Mouse (Mus musculus) left cerebral cortex, adult 2 months (tissue): ENCODE data around the gene Ispd. TPM values are rescaled to one million over a fixed set of nuclear protein-coding genes. Genes with fewer than 3 reads are reported as not detected.

Experiments
- DNase-seq, 2 experiments: peaks; one replicate each; pipeline ENCODE4 v3.0.0; 2021 to 2022; ENCODE audit warnings: low spot score in 2 of 2, mixed read lengths in 1 of 2; ENCODE audit errors: extremely low spot score in 1 of 2
- H3K27ac ChIP-seq: fragments of 200-600 bp; 2 replicates; pipeline ENCODE4 v1.8.1; 2022
- H3K4me3 ChIP-seq: fragments of 200-600 bp; 2 replicates; pipeline ENCODE4 v1.8.1; 2022
- CTCF ChIP-seq: fragments of 200-600 bp; IDR thresholded peaks from 2 replicates; pipeline ENCODE4 v1.8.1; 2022; ENCODE audit warnings: antibody characterized with exemption, mild to moderate bottlenecking, moderate library complexity
- intact Hi-C: fragments of 180-260 bp; cut with DNase I; formaldehyde crosslinking; loops from one replicate; pipeline ENCODE4 v1.15.1; 2025
- total RNA-seq, 2 experiments: library from RNA; stranded (reverse); gene quantifications; 2 replicates each; pipeline ENCODE4 v1.2.3; 2021

Gene Ispd
- total RNA-seq, 2 experiments from 2014 or later, result 10.8 to 10.9 TPM

GRCm38 (mm10) chr12:36385386-36385785 is 4.1 kb downstream of the Ispd start:
- no peak for TF ChIP-seq CTCF
- Histone ChIP-seq H3K4me3 (no peak overlapping the region), H3K27ac (no peak overlapping the region)
- intact Hi-C loops, result no loop called here
- no peak for DNase-seq

DNA sequence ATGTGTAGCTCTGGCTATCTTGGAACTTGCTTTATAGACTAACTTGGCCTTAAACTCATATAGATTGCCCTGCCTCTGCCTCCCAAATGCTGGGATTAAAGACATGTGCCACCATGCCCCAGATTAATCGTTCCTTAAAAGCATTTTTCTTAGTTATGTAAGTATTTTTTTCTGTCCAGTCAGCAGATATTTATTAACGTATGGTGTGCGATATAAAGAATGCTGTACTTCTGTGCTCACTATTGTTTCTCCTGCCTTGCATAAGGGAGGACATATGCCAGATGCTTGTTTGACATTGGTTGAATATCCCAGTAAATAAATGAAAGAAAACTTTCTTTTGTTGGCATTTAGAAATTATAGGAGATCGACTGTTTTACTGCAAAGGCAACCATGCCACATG is 5.7 kb downstream of the Ispd start:
- no peak for DNase-seq
- no peak for TF ChIP-seq CTCF
- intact Hi-C loops, result no loop called here
- H3K4me3 ChIP-seq, result no peak overlapping the region
- no peak overlapping the region for H3K27ac ChIP-seq

- intact Hi-C loops, result no loop called here
- H3K4me3 ChIP-seq, result no peak overlapping the region
- H3K27ac ChIP-seq, result no peak overlapping the region
- TF ChIP-seq CTCF, result no peak
- DNase-seq, result no peak
Observed at GRCm38 (mm10) chr12:36395115-36395514, 13.9 kb downstream of the Ispd start.

DNA sequence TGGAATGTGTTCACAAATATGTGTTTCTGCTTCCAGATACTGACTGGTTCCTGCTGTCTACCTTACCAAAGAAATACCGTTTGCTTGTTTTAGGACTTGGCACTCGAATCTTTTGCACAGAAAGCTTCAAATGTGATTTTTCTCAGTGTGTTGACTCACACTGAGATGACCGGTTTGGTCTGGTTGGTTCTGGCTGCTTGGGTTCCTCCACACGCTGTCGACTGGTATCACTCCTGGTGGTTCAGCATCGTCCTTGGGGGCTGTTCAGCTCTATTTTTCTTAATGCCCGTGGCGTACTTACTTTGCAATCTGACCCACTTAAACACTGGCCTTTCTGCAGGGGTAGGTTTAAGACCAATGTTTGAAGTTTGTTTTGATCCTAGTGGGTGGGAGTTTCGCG is 42.4 kb downstream of the Ispd start:
- intact Hi-C loops, result no loop called here

GRCm38 (mm10) chr12:36425258-36425657 is 44.0 kb downstream of the Ispd start:
- no peak overlapping the region for H3K4me3 ChIP-seq
- no peak for DNase-seq
- intact Hi-C loops, result no loop called here
- TF ChIP-seq CTCF, result no peak
- H3K27ac ChIP-seq, result no peak overlapping the region

More for the DNA sequence above, 42.4 kb downstream of the Ispd start:
- Histone ChIP-seq H3K27ac (no peak overlapping the region), H3K4me3 (no peak overlapping the region)
- no peak for DNase-seq
- TF ChIP-seq CTCF, result no peak

GRCm38 (mm10) chr12:36426163-36427045 is 45.2 kb downstream of the Ispd start:
- H3K4me3 ChIP-seq, result no peak overlapping the region
- no peak for TF ChIP-seq CTCF
- intact Hi-C loops, result loop anchor here (2.0 kb wide), 1 partner anchor 16 kb away; no protein-coding TSS in a partner anchor
- no peak overlapping the region for H3K27ac ChIP-seq
- no peak for DNase-seq

DNA sequence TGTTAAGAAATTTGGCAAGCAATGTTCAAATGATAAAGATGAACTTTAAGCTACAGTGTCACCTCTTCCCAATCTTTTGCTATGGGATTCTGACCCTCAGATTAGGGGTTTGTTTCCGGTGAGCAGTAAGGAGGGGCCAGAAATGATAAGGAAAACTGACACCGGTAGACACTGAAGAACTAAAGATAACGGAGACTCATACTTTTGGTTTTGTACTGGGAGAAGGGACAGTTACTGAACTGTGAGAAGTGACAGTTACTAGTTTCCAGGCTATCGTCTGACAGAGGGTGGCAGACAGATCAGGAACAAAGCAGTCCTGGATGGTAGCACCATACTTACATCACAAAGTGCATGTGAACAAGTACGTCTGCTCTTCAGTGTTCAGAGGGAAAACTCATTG is 55.7 kb downstream of the Ispd start:
- Histone ChIP-seq H3K27ac (no peak overlapping the region), H3K4me3 (no peak overlapping the region)
- intact Hi-C loops, result no loop called here
- no peak for DNase-seq
- TF ChIP-seq CTCF, result no peak

GRCm38 (mm10) chr12:36439396-36439795 is 58.1 kb downstream of the Ispd start:
- DNase-seq, result no peak
- intact Hi-C loops, result no loop called here
- H3K27ac ChIP-seq, result no peak overlapping the region
- no peak overlapping the region for H3K4me3 ChIP-seq
- TF ChIP-seq CTCF, result no peak

DNA sequence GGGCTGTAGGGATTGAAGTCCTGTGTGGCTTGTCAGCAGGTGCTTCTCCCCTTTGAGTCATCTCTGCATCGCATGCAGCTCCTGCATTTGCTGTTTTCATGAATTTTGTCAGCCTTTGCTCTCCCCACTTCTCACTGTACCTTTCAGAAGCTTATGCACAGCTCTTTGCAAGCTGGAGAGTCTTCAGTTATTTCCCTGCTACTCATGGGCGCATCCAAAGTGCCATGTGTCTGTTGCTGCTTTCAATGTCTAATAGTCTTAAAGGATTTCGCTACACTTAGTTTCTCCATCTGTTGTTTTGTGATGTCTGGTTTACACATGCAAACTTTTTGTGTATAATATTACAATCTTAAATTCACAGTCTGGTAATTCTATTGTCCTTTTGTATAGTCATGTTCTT is 74.8 kb downstream of the Ispd start:
- DNase-seq, result no peak
- Histone ChIP-seq H3K27ac (no peak overlapping the region), H3K4me3 (no peak overlapping the region)
- no peak for TF ChIP-seq CTCF
- intact Hi-C loops, result no loop called here

GRCm38 (mm10) chr12:36457726-36458125 is 76.5 kb downstream of the Ispd start:
- no peak overlapping the region for H3K4me3 ChIP-seq
- no peak for DNase-seq
- intact Hi-C loops, result no loop called here
- no peak for TF ChIP-seq CTCF
- H3K27ac ChIP-seq, result no peak overlapping the region

- DNase-seq, result no peak
- H3K4me3 ChIP-seq, result no peak overlapping the region
- no peak for TF ChIP-seq CTCF
- intact Hi-C loops, result no loop called here
- no peak overlapping the region for H3K27ac ChIP-seq
Observed at GRCm38 (mm10) chr12:36468325-36469044, 87.2 kb downstream of the Ispd start.

DNA sequence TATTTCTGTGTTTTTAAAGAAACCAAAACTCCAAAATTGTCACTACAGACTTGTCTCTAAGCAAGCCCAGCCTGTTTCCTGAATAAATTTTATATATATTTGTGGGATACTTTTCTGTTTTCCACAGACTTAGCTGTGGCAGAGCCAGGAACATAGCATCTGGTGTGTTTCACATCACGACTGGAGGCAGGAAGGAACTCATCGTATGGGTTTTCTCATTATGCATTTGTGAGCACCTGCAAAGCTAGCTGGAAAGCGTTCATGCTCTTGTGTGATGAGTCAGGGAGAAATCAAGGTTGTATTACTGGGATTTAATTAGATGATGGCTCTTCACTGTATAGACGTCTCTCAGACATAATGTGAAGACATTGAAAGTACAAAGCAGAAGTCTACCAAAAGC is 90.2 kb downstream of the Ispd start:
- no peak for DNase-seq
- no peak overlapping the region for H3K4me3 ChIP-seq
- no peak overlapping the region for H3K27ac ChIP-seq
- intact Hi-C loops, result no loop called here
- no peak for TF ChIP-seq CTCF
